Mouse (Mus musculus) hindbrain, embryonic 15.5 days (tissue): ENCODE measurements around the gene Zfp68. TPM values are rescaled to one million over a fixed set of nuclear protein-coding genes. Genes with fewer than 3 reads are reported as not detected.

Experiments used
- ATAC-seq: fragments of 200-750 bp; cut with Nextera tagmentation; 2 replicates; pipeline ENCODE4 v1.8.0; 2017; ENCODE audit warnings: low read depth, moderate number of reproducible peaks, moderate TSS enrichment; ENCODE audit not compliant: low FRiP score
- H3K27ac ChIP-seq: fragments of 300-500 bp; sonication (generic); replicated peaks from 2 replicates; pipeline ENCODE4 v1.5.1; 2015; ENCODE audit warnings: mild to moderate bottlenecking, inconsistent platforms
- H3K27me3 ChIP-seq: fragments of 300-500 bp; sonication (generic); 2 replicates; pipeline ENCODE4 v1.6.1; 2015; ENCODE audit warnings: control low read depth, inconsistent platforms
- H3K36me3 ChIP-seq: fragments of 300-500 bp; sonication (generic); 2 replicates; pipeline ENCODE4 v1.6.1; 2015; ENCODE audit warnings: control low read depth, inconsistent platforms
- H3K4me1 ChIP-seq: fragments of 300-500 bp; sonication (generic); replicated peaks from 2 replicates; pipeline ENCODE4 v1.6.1; 2015; ENCODE audit warnings: control low read depth, inconsistent platforms
- H3K4me2 ChIP-seq: fragments of 300-500 bp; sonication (generic); 2 replicates; pipeline ENCODE4 v1.6.1; 2015; ENCODE audit warnings: moderate library complexity, mild to moderate bottlenecking, inconsistent platforms
- H3K4me3 ChIP-seq: fragments of 300-500 bp; sonication (generic); 2 replicates; pipeline ENCODE4 v1.5.1; 2015; ENCODE audit warnings: mild to moderate bottlenecking, inconsistent platforms
- H3K9ac ChIP-seq: fragments of 300-500 bp; sonication (generic); 2 replicates; pipeline ENCODE4 v1.6.1; 2015; ENCODE audit warnings: inconsistent platforms
- H3K9me3 ChIP-seq: fragments of 300-500 bp; sonication (generic); 2 replicates; pipeline ENCODE4 v1.6.1; 2016; ENCODE audit warnings: control low read depth, inconsistent platforms
- WGBS: fragments of 180-500 bp; shearing (Covaris S2); methylation state at CpG from one replicate; pipeline ENCODE4 v1.1.7; 2015; 5-methylcytosine and 5-hydroxymethylcytosine counted together
- polyA plus RNA-seq: library from polyadenylated mRNA; unstranded; fragments of >200 nt; fragmentation: Nextera tagmentation; extraction: Ambion mirVana; gene quantifications from 2 replicates; pipeline ENCODE4 v1.2.1, GENCODE M21; 2015

Gene Zfp68
- polyA plus RNA-seq: 71.4 and 71.8 TPM in 2 replicates

- peaks cover 34% of the 10 kb centered on the region for H3K4me1 ChIP-seq
- ATAC-seq: peak; percentile 96
- WGBS: under 1% methylated on average over 43 of the region's 43 CpGs
- peak within 1 kb of the TSS; percentile 57 for H3K4me2 ChIP-seq
- peaks cover 21% of the 10 kb centered on the region for H3K9me3 ChIP-seq
- H3K9ac ChIP-seq: peak within 1 kb of the TSS; percentile 80
- H3K36me3 ChIP-seq: peaks cover 36% of the 10 kb centered on the region
- no peaks in the 10 kb centered on the region for H3K27me3 ChIP-seq
- peak within 1 kb of the TSS; percentile 94 for H3K27ac ChIP-seq
- H3K4me3 ChIP-seq: peak within 1 kb of the TSS; percentile 63
These were observed at the start of gene Zfp68 for GRCm38 (mm10) chr5:138619211-138620128. Zfp68 (minus strand) TSS chr5:138619761.

GRCm38 (mm10) chr5:138658922-138659321 is 39.4 kb upstream of the Zfp68 start:
- no peak overlapping the region for H3K4me2 ChIP-seq
- H3K27ac ChIP-seq: no peak overlapping the region
- H3K9me3 ChIP-seq: no peaks in the 10 kb centered on the region
- no peaks in the 10 kb centered on the region for H3K36me3 ChIP-seq
- ATAC-seq: no peak
- H3K27me3 ChIP-seq: no peaks in the 10 kb centered on the region
- WGBS: 8% methylated on average over 5 of the region's 5 CpGs
- no peak overlapping the region for H3K9ac ChIP-seq
- H3K4me3 ChIP-seq: no peak overlapping the region
- H3K4me1 ChIP-seq: no peaks in the 10 kb centered on the region

- 43% methylated on average over 6 of the region's 6 CpGs for WGBS
- H3K27me3 ChIP-seq: no peaks in the 10 kb centered on the region
- H3K4me3 ChIP-seq: no peak overlapping the region
- H3K4me2 ChIP-seq: no peak overlapping the region
- no peak overlapping the region for H3K9ac ChIP-seq
- H3K36me3 ChIP-seq: no peaks in the 10 kb centered on the region
- no peak overlapping the region for H3K27ac ChIP-seq
- peak; percentile 68; the same call in 1 of the 2 replicates for ATAC-seq
- no peaks in the 10 kb centered on the region for H3K4me1 ChIP-seq
- H3K9me3 ChIP-seq: no peaks in the 10 kb centered on the region
These were observed 38.3 kb upstream of the Zfp68 start for GRCm38 (mm10) chr5:138657854-138658253.

- ATAC-seq: peak; percentile 59; the same call in 1 of the 2 replicates
- no peak overlapping the region for H3K27ac ChIP-seq
- H3K36me3 ChIP-seq: no peaks in the 10 kb centered on the region
- no peaks in the 10 kb centered on the region for H3K4me1 ChIP-seq
- H3K4me3 ChIP-seq: no peak overlapping the region
- no peaks in the 10 kb centered on the region for H3K27me3 ChIP-seq
- no peaks in the 10 kb centered on the region for H3K9me3 ChIP-seq
- H3K9ac ChIP-seq: no peak overlapping the region
- H3K4me2 ChIP-seq: no peak overlapping the region
- WGBS: 91% methylated on average over 3 of the region's 3 CpGs
These were observed 37.8 kb upstream of the Zfp68 start for GRCm38 (mm10) chr5:138657407-138657806.

GRCm38 (mm10) chr5:138656477-138657156 is 37.1 kb upstream of the Zfp68 start:
- no peak overlapping the region for H3K4me2 ChIP-seq
- 0 out of 2 replicates have a peak overlapping the region, but pooled peaks have one; percentile 13 for H3K9ac ChIP-seq
- H3K4me1 ChIP-seq: no peaks in the 10 kb centered on the region
- no peaks in the 10 kb centered on the region; the same call in 1 of the 2 replicates for H3K36me3 ChIP-seq
- no peak overlapping the region for H3K4me3 ChIP-seq
- no peak overlapping the region for H3K27ac ChIP-seq
- WGBS: 24% methylated on average over 2 of the region's 2 CpGs
- no peaks in the 10 kb centered on the region for H3K9me3 ChIP-seq
- H3K27me3 ChIP-seq: no peaks in the 10 kb centered on the region
- peak; percentile 89 for ATAC-seq

GRCm38 (mm10) chr5:138652911-138653310 is 33.4 kb upstream of the Zfp68 start:
- Histone ChIP-seq H3K4me1 (no peaks in the 10 kb centered on the region), H3K9me3 (no peaks in the 10 kb centered on the region), H3K4me3 (no peak overlapping the region), H3K27ac (no peak overlapping the region), H3K36me3 (peaks cover 17% of the 10 kb centered on the region), H3K4me2 (no peak overlapping the region), H3K27me3 (no peaks in the 10 kb centered on the region), H3K9ac (no peak overlapping the region)
- 85% methylated on average over 1 of the region's 1 CpGs for WGBS
- ATAC-seq: no peak

GRCm38 (mm10) chr5:138641761-138642160 is 22.2 kb upstream of the Zfp68 start:
- no peak overlapping the region for H3K9ac ChIP-seq
- H3K4me1 ChIP-seq: no peaks in the 10 kb centered on the region
- no peaks in the 10 kb centered on the region for H3K27me3 ChIP-seq
- no peak overlapping the region for H3K4me3 ChIP-seq
- 95% methylated on average over 3 of the region's 3 CpGs for WGBS
- ATAC-seq: no peak
- H3K36me3 ChIP-seq: peaks cover 65% of the 10 kb centered on the region
- no peak overlapping the region for H3K4me2 ChIP-seq
- no peak overlapping the region for H3K27ac ChIP-seq
- no peaks in the 10 kb centered on the region for H3K9me3 ChIP-seq

GRCm38 (mm10) chr5:138641081-138641480 is 21.5 kb upstream of the Zfp68 start:
- WGBS: 93% methylated on average over 3 of the region's 3 CpGs
- no peak for ATAC-seq
- Histone ChIP-seq H3K4me2 (no peak overlapping the region), H3K9ac (no peak overlapping the region), H3K4me1 (no peaks in the 10 kb centered on the region), H3K27me3 (no peaks in the 10 kb centered on the region), H3K36me3 (peaks cover 64% of the 10 kb centered on the region), H3K27ac (no peak overlapping the region), H3K4me3 (no peak overlapping the region), H3K9me3 (no peaks in the 10 kb centered on the region)

GRCm38 (mm10) chr5:138636486-138636885 is 16.9 kb upstream of the Zfp68 start:
- Histone ChIP-seq H3K4me2 (no peak overlapping the region), H3K27me3 (no peaks in the 10 kb centered on the region), H3K4me1 (no peaks in the 10 kb centered on the region), H3K9me3 (no peaks in the 10 kb centered on the region), H3K27ac (no peak overlapping the region), H3K9ac (no peak overlapping the region), H3K4me3 (no peak overlapping the region), H3K36me3 (peaks cover 44% of the 10 kb centered on the region)
- no peak for ATAC-seq
- 96% methylated on average over 2 of the region's 2 CpGs for WGBS

GRCm38 (mm10) chr5:138623478-138623875 is 3.9 kb upstream of the Zfp68 start:
- peak overlapping the region; percentile 96 for H3K27ac ChIP-seq
- H3K27me3 ChIP-seq: no peaks in the 10 kb centered on the region
- H3K4me2 ChIP-seq: peak overlapping the region; percentile 67
- peaks cover 35% of the 10 kb centered on the region for H3K4me1 ChIP-seq
- WGBS: 9% methylated on average over 3 of the region's 3 CpGs
- H3K9ac ChIP-seq: peak overlapping the region; percentile 92
- H3K4me3 ChIP-seq: peak overlapping the region; percentile 79
- H3K36me3 ChIP-seq: no peaks in the 10 kb centered on the region
- no peaks in the 10 kb centered on the region for H3K9me3 ChIP-seq
- ATAC-seq: no peak

- WGBS: under 1% methylated on average over 30 of the region's 30 CpGs
- Histone ChIP-seq H3K4me3 (peak within 1 kb of the TSS; percentile 79), H3K4me2 (peak within 1 kb of the TSS; percentile 67), H3K27ac (peak within 1 kb of the TSS; percentile 96), H3K36me3 (peaks cover 5% of the 10 kb centered on the region; the same call in 1 of the 2 replicates), H3K27me3 (no peaks in the 10 kb centered on the region), H3K9ac (peak within 1 kb of the TSS; percentile 92), H3K4me1 (peaks cover 41% of the 10 kb centered on the region), H3K9me3 (no peaks in the 10 kb centered on the region)
- ATAC-seq: peak; percentile 97
These were observed 3.3 kb upstream of the Zfp68 start, which contains the start of gene A430033K04Rik for GRCm38 (mm10) chr5:138622645-138623477. A430033K04Rik (plus strand) TSS chr5:138622859.
